Mouse (Mus musculus) cerebellum, adult 11 months (tissue): ENCODE results near the gene Cfap97d2.

Source experiments
- DNase-seq: peaks from one replicate; pipeline ENCODE4 v3.0.0; 2022

Cfap97d2 gene

DNA sequence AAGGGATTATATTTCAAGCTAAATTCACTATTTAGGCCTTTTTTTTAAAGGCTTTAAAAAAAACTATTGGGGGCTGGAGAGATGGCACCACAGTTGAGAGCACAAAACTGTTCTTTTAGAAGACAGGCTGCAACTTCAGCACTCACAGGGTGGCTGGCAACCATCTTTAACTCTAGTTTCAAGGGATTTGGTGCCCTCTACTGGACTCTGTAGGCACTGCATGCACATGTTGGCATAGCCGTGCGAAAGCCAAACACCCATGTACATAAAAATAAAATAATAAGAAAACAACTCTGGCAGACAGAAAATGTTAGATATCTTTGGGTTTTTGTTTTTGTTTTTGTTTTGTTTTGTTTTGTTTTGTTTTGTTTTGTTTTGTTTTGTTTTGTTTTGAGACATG, 48.0 kb downstream of the Cfap97d2 start:
- peak; percentile 51 for DNase-seq

DNA sequence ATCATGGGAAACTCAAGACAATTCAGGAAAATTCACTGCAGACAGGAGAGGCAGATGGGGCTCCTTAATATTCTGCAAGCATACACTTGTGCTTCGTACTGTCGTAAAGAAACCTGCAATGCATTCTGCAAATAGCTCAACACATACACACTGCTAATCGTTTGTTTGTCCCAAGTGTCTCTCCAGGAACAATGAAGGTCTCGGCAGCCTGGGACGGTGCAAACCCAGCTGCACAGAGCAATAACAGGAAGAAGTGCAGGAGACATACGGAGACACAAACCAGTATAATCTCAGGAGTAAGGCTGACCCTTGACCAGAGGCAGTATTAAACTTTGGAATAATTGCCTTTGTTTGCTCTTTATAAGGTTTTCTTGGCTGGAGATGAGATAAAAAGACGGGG, 50.8 kb downstream of the Cfap97d2 start:
- no peak for DNase-seq

DNA sequence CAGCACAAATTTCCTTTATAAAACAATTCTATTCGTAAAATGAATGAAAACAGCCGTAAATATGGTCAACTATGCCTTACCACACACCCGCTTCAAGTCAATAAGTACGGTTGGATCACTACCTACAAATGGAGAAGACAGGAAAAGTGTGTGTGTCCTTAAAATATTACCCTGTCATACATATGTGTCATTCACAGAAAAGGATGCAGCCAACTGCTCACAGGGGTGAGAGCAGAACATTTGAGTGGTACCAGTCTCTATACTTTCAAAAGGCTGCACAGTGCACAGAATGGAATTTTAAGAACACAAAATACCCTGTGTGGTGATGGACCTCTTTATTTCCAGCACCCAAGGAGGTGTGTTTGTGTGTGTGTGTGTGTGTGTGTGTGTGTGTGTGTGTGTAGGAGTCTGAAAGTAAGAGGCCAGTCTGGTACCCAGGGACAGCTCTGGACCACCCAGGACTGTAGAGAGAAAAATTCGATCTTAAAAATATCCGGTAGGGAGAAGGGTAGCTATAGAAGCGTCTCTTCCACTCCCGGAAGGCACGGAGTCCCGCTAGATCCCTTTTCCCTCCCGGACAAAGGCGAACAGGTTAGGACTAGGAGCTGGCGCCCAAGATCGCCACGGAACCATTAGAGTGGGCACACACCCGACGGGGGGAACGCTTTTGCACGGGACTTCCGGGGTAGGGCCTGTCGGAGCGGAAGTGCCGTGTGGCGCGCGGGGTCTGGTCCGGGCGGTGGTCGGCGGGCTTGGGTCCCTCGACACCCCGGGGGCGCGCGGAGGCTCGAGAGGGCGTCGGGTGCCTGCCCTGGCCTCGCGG, 51.5 kb downstream of the Cfap97d2 start, which contains the start of gene Cdc16:
Gene Cdc16, plus strand, starts transcription at position 695 of the 823 bp plus-strand sequence.
- DNase-seq, result peak; percentile 86

DNA sequence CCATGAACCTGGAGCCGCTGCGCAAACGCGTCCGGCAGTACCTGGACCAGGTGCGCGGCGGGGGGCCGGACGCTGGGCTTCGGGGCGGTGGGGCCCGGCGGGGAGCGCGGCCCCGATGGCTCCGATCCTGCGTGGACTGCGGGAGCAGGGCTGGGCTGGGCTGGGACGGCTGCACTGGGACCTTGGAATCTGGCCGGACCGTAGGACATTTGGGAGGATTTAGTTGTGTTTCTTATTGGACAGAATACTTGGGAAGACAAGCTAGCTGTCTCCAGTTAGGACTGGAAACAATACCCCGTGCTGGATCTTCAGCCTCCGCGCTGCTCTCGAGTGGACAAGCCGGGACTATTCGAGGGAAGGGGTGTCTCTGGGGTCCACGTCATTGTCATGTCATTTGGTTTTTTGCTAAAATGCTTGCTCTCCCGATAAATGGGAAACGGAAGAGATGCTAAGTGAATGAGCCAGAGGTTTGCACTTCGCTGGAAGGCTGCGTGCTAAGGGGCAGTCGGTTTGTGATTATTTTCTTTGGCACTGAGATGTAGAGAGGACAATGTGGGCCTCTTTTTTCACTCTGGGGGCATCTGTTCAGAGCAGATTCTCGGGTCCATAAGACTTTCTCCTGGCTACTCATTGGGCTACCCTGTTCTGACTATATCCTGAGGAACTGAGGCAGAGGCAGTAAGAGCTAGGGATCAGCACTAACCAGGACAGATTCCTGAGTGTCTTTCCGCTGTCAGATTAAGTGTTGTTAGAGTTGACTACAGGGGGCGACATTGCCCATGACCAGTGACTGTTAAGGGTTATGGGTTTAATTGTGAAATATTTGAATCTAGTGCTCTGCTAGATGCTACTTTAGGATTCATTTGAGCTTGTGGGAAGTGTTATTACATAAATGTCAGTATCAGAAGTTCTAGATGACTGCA, 52.4 kb downstream of the Cfap97d2 start:
- peak; percentile 18 for DNase-seq

DNA sequence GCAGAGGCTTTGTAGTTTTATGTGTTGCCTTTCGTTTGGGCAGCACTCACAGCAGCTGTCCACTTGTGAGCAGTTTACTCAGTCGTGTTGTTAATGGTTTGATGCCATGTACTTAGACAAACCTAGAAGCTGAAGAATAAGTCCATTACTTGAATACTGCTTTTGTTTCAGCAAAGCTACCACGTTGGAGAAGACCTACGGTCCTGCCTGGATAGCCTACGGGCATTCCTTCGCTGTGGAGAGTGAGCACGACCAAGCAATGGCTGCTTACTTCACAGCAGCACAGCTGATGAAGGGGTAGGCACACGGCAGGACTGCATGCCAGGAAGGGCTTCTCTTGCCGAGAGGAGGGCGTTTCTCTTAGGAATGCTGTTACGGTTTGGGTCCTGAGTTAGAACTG, 63.5 kb downstream of the Cfap97d2 start:
- no peak for DNase-seq

DNA sequence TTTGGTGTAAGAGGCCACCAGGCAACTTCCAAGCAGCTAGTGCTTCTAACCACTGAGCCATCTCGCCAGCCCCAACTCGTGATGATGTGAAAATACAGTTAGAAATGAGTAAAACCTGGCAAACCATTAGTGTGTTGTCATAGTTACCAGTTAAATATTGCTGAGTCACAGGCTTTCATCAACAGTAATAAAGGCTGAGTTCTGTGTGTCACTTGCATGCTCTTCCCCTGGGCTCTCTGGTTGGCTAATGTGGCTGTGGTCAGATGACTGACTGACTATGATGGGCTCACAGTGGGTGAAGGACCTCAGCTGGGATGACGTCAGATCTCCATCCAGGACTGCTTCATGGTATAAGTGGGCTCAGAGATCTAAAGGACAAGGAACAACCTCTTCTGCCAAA, 74.8 kb downstream of the Cfap97d2 start:
- DNase-seq, result no peak

DNA sequence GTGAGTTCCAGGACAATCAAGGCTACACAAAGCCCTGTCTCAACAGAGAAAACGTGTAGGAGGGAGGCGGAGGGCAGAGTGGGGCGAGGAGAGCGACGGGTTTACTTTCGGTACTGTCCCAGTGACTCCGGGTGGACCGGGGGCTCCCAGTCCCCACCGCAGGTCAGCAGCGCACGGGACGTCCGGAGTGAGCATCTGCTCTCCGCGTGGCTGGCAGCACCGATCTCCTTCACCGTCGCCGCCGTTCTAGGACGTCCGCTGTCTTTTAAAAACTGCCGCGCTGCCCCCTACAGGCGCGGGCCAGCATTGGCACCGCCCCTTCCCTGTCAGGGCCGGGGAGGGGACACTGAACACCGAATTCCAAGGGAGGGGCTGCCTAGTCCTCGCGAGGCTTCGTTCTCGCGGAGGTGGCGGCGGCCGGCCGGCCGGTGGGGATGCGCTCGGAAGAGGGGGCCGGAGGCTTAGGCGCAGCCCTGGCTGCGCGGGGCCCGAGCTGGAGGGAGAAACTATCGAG, 79.6 kb downstream of the Cfap97d2 start, which contains the start of gene Upf3a:
Gene Upf3a, plus strand, starts transcription at position 366 of the 514 bp plus-strand sequence.
- DNase-seq, result peak; percentile 86

DNA sequence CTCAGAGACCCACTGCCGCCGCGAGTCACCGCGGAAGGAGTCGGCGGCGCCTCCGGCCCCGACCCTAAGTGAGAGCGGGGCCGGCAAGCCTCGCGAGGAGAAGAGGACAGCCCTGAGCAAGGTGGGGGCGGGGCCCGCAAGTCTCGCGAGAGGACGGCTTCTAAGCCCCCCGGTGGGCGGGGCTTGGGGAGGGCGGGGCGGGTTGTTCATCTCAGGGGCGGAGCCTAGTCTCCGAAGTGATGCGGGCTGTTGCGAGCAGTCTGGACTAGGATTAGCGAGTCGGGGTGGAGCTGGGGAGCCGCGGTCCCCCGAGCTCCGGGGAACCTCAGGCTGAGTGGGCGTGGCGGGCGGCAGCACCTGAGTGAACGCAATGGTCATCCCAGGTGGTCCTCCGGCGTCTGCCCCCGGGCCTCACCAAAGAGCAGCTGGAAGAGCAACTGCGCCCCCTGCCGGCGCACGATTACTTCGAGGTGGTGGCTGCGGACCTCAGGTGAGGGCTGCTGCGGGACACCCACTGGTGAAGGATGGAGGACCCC, 80.1 kb downstream of the Cfap97d2 start:
- peak; percentile 94 for DNase-seq

DNA sequence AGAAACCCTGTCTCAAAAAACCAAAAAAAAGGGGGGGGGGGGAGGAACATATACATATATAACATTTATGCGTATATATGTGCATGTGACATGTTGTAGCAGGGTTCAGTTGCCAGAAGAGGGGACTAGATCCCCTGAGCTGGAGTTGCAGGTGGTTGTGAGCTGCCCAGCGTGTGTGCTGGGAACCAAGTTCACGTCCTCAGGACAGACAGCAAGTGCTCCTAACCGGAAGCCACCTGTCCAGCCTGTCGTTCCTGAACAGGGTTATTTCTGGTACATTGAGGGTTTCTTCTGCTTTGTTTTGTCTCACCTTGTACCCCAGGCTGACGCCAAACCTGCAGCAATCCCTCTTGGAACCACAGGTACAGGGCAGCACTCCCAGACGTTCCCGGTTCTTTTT, 83.9 kb downstream of the Cfap97d2 start:
- DNase-seq, result no peak
